Mouse (Mus musculus) layer of hippocampus, adult 8-10 months (tissue): Measurements from ENCODE around the gene Pcbp3. TPM values are rescaled to one million over a fixed set of nuclear protein-coding genes. Genes with fewer than 3 reads are reported as not detected.

Source experiments
- DNase-seq, 2 experiments: peaks; one replicate each; pipeline ENCODE4 v3.0.0; 2022; ENCODE audit warnings: low spot score in 2 of 2
- total RNA-seq, 4 experiments: library from RNA; stranded (reverse); gene quantifications; 2 replicates each; pipeline ENCODE4 v1.2.4; 2022

Pcbp3 gene
- total RNA-seq, 4 experiments from 2014 or later, result 58.1 to 68.9 (median 61.3) TPM

- peak; percentile 53 to 63 for DNase-seq
These were observed 228.6 kb downstream of the Pcbp3 start for GRCm38 (mm10) chr10:76732881-76733676.

- peak in 1 of 2 experiments; percentile 1 for DNase-seq
These were observed 229.3 kb downstream of the Pcbp3 start for GRCm38 (mm10) chr10:76732391-76732790.

GRCm38 (mm10) chr10:76731621-76732239 is 230.0 kb downstream of the Pcbp3 start:
- DNase-seq, result peak in 1 of 2 experiments; percentile 3

- peak; percentile 67 to 79 for DNase-seq
These were observed 231.8 kb downstream of the Pcbp3 start for GRCm38 (mm10) chr10:76729631-76730620.

GRCm38 (mm10) chr10:76728369-76728768 is 233.3 kb downstream of the Pcbp3 start:
- DNase-seq, result peak in 1 of 2 experiments; percentile 51

- DNase-seq, result peak in 1 of 2 experiments; percentile 1
These were observed 234.4 kb downstream of the Pcbp3 start for GRCm38 (mm10) chr10:76727301-76727700.

- no peak for DNase-seq
These were observed 234.8 kb downstream of the Pcbp3 start for GRCm38 (mm10) chr10:76726866-76727265.

- no peak for DNase-seq
These were observed 235.9 kb downstream of the Pcbp3 start, which contains the start of gene Col6a1 for GRCm38 (mm10) chr10:76725682-76726285. TSS of gene Col6a1 (minus strand) at chr10:76726168.

- DNase-seq, result no peak
These were observed 236.6 kb downstream of the Pcbp3 start for GRCm38 (mm10) chr10:76725097-76725496.

- no peak for DNase-seq
These were observed 237.4 kb downstream of the Pcbp3 start for GRCm38 (mm10) chr10:76724231-76724736.

GRCm38 (mm10) chr10:76722751-76723450 is 238.8 kb downstream of the Pcbp3 start:
- no peak for DNase-seq

GRCm38 (mm10) chr10:76721746-76722145 is 239.9 kb downstream of the Pcbp3 start:
- no peak for DNase-seq

- no peak for DNase-seq
These were observed 240.5 kb downstream of the Pcbp3 start for GRCm38 (mm10) chr10:76721216-76721615.

- no peak for DNase-seq
These were observed 244.1 kb downstream of the Pcbp3 start for GRCm38 (mm10) chr10:76717631-76718030.

- no peak for DNase-seq
These were observed 244.7 kb downstream of the Pcbp3 start for GRCm38 (mm10) chr10:76717026-76717425.

GRCm38 (mm10) chr10:76714303-76714702 is 247.4 kb downstream of the Pcbp3 start:
- DNase-seq, result peak; percentile 38 to 50

GRCm38 (mm10) chr10:76712500-76712899 is 249.2 kb downstream of the Pcbp3 start:
- DNase-seq, result no peak
